Mouse (Mus musculus): ENCODE measurements at regions not wholly inside any gene's neighbourhood (a gene's known extent, or its start where the extent isn't known, plus 50 kb on each side); places are given as distances from the start of the nearest gene placed in this dataset.
"Not testable (repeated sequence)": the region's sequence is repeated elsewhere in the genome, so short reads cannot be mapped to it uniquely, and the experiment has no call there.

- 52% methylated on average over 1 of the region's 1 CpGs for WGBS
- H3K36me3 ChIP-seq (ENCODE audit: control insufficient read depth, insufficient read depth, low read length); H3K27me3 ChIP-seq (replicated peaks; ENCODE audit: control insufficient read depth, insufficient read depth, low read length); H3K4me1 ChIP-seq (ENCODE audit: control insufficient read depth, insufficient read depth, low read depth, low read length); H3K4me2 ChIP-seq (ENCODE audit: low read length); H3K9ac ChIP-seq (ENCODE audit: low read depth, low read length); ATAC-seq; H3K27ac ChIP-seq (ENCODE audit: low read depth, low read length); H3K4me3 ChIP-seq (ENCODE audit: low read length): not testable (repeated sequence)
- H3K9me3 ChIP-seq (ENCODE audit: control insufficient read depth, low read length) = peaks cover 10% of the 10 kb centered on the region
Observed at GRCm38 (mm10) chr12:114544931-114545330, 1001.2 kb downstream of the Adam6a start.

GRCm38 (mm10) chr12:114562440-114562839, 1018.7 kb downstream of the Adam6a start:
- WGBS = 65% methylated on average over 1 of the region's 1 CpGs
- no peak overlapping the region for H3K27ac ChIP-seq (ENCODE audit: low read depth, low read length)
- H3K4me3 ChIP-seq (ENCODE audit: low read length) = no peak overlapping the region
- no peaks in the 10 kb centered on the region for H3K27me3 ChIP-seq (replicated peaks; ENCODE audit: control insufficient read depth, insufficient read depth, low read length)
- ATAC-seq = no peak
- H3K4me1 ChIP-seq (ENCODE audit: control insufficient read depth, insufficient read depth, low read depth, low read length) = no peaks in the 10 kb centered on the region
- no peak overlapping the region for H3K4me2 ChIP-seq (ENCODE audit: low read length)
- no peak overlapping the region for H3K9ac ChIP-seq (ENCODE audit: low read depth, low read length)
- H3K36me3 ChIP-seq (ENCODE audit: control insufficient read depth, insufficient read depth, low read length) = no peaks in the 10 kb centered on the region
- peaks cover 22% of the 10 kb centered on the region for H3K9me3 ChIP-seq (ENCODE audit: control insufficient read depth, low read length)

DNA sequence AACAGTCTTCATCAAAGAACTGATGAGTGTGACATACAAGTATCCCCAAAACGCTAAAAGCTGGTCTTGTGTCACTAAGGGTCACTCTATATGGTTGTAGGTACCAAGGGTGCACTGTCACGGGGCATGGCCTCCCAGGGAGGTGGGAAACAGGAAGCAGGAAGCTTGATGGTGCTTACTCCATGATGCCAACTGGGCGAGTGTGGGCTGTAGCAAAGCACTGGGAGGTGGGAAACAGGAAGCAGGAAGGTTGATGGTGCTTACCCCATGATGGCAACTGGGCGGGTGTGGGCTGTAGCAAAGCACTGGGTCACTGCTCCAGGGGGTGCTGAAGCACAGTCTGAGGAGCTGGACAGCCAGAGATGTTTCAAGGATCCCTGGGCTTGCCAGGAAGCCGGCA, 1019.3 kb downstream of the Adam6a start:
- Histone ChIP-seq H3K4me2 (ENCODE audit: low read length) (no peak overlapping the region), H3K36me3 (ENCODE audit: control insufficient read depth, insufficient read depth, low read length) (no peaks in the 10 kb centered on the region), H3K9me3 (ENCODE audit: control insufficient read depth, low read length) (peaks cover 22% of the 10 kb centered on the region), H3K9ac (ENCODE audit: low read depth, low read length) (no peak overlapping the region), H3K27ac (ENCODE audit: low read depth, low read length) (no peak overlapping the region), H3K4me1 (ENCODE audit: control insufficient read depth, insufficient read depth, low read depth, low read length) (no peaks in the 10 kb centered on the region), H3K4me3 (ENCODE audit: low read length) (no peak overlapping the region), H3K27me3 (replicated peaks; ENCODE audit: control insufficient read depth, insufficient read depth, low read length) (no peaks in the 10 kb centered on the region)
- 65% methylated on average over 5 of the region's 5 CpGs for WGBS
- ATAC-seq = no peak

DNA sequence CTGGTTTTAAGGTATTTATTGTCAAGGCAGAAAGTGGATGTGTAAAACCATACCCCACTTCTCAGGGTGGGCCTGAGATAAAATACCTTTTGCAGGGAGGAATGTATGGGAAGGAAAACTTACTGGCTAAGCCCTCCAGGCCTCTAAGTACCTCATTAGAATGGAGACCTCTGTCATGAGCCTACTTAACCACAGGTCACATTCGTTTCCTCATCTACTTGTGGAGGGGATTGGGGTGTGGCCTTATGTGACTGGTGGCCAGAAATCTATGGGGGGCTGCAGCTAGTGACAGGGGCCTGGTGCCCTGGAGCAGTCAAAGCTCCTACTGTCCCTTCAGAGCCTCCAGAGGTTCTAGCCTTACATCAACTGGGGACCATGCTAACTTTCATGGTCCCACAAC, 1020.0 kb downstream of the Adam6a start:
- H3K4me2 ChIP-seq (ENCODE audit: low read length) = no peak overlapping the region
- H3K9ac ChIP-seq (ENCODE audit: low read depth, low read length) = no peak overlapping the region
- H3K4me3 ChIP-seq (ENCODE audit: low read length) = no peak overlapping the region
- no peak for ATAC-seq
- no peak overlapping the region for H3K27ac ChIP-seq (ENCODE audit: low read depth, low read length)
- peaks cover 22% of the 10 kb centered on the region for H3K9me3 ChIP-seq (ENCODE audit: control insufficient read depth, low read length)
- no peaks in the 10 kb centered on the region for H3K36me3 ChIP-seq (ENCODE audit: control insufficient read depth, insufficient read depth, low read length)
- H3K27me3 ChIP-seq (replicated peaks; ENCODE audit: control insufficient read depth, insufficient read depth, low read length) = no peaks in the 10 kb centered on the region
- 40% methylated on average over 1 of the region's 1 CpGs for WGBS
- no peaks in the 10 kb centered on the region for H3K4me1 ChIP-seq (ENCODE audit: control insufficient read depth, insufficient read depth, low read depth, low read length)

- Histone ChIP-seq H3K4me1 (ENCODE audit: control insufficient read depth, insufficient read depth, low read depth, low read length) (no peaks in the 10 kb centered on the region), H3K27ac (ENCODE audit: low read depth, low read length) (no peak overlapping the region), H3K27me3 (replicated peaks; ENCODE audit: control insufficient read depth, insufficient read depth, low read length) (no peaks in the 10 kb centered on the region), H3K36me3 (ENCODE audit: control insufficient read depth, insufficient read depth, low read length) (no peaks in the 10 kb centered on the region), H3K9ac (ENCODE audit: low read depth, low read length) (no peak overlapping the region), H3K4me2 (ENCODE audit: low read length) (no peak overlapping the region), H3K9me3 (ENCODE audit: control insufficient read depth, low read length) (peaks cover 20% of the 10 kb centered on the region), H3K4me3 (ENCODE audit: low read length) (no peak overlapping the region)
- 79% methylated on average over 2 of the region's 2 CpGs for WGBS
- ATAC-seq = no peak
Observed at GRCm38 (mm10) chr12:114564329-114564728, 1020.6 kb downstream of the Adam6a start.

DNA sequence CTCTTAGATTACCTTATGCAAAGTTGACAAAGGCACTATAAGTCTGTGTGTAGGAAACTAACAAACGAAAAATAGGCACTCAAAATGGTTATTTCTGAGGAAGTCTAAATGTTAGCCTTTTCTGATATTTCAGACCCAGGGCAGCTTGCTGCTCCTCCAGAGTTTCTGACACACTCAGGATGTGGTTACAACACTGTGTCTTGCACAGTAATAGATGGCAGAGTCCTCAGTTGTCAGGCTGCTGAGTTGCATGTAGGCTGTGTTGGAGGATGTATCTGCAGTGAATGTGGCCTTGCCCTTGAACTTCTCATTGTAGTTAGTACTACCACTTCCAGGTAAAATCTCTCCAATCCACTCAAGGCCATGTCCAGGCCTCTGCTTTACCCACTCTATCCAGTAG, 1039.7 kb downstream of the Adam6a start:
- Histone ChIP-seq H3K27ac (ENCODE audit: low read depth, low read length) (no peak overlapping the region), H3K36me3 (ENCODE audit: control insufficient read depth, insufficient read depth, low read length) (no peaks in the 10 kb centered on the region), H3K9me3 (ENCODE audit: control insufficient read depth, low read length) (peaks cover 23% of the 10 kb centered on the region), H3K4me1 (ENCODE audit: control insufficient read depth, insufficient read depth, low read depth, low read length) (no peaks in the 10 kb centered on the region), H3K27me3 (replicated peaks; ENCODE audit: control insufficient read depth, insufficient read depth, low read length) (no peaks in the 10 kb centered on the region), H3K4me3 (ENCODE audit: low read length) (no peak overlapping the region), H3K4me2 (ENCODE audit: low read length) (no peak overlapping the region), H3K9ac (ENCODE audit: low read depth, low read length) (no peak overlapping the region)
- no peak for ATAC-seq
- 69% methylated on average over 1 of the region's 1 CpGs for WGBS

DNA sequence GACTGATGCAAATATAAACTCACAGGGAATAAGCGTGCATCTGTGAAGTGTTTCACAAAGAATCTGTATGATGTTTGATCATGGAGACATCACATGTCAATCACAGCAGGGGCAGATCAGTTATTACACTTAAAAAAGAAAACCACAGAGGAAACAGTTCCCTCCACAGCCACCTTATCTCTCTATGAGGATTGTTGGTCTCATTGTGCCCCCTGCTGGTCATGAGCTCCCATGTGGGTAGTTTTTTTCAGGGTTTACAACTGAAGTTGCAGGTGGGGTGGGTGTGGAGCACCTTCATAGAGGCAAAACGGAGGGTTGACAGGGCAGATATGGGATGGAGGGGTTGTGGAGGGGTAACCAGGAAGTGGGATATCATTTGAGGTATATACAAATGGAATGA, 1043.5 kb downstream of the Adam6a start:
- Histone ChIP-seq H3K9ac (ENCODE audit: low read depth, low read length) (no peak overlapping the region), H3K27me3 (replicated peaks; ENCODE audit: control insufficient read depth, insufficient read depth, low read length) (no peaks in the 10 kb centered on the region), H3K4me3 (ENCODE audit: low read length) (no peak overlapping the region), H3K9me3 (ENCODE audit: control insufficient read depth, low read length) (peaks cover 16% of the 10 kb centered on the region), H3K4me2 (ENCODE audit: low read length) (no peak overlapping the region), H3K4me1 (ENCODE audit: control insufficient read depth, insufficient read depth, low read depth, low read length) (no peaks in the 10 kb centered on the region), H3K36me3 (ENCODE audit: control insufficient read depth, insufficient read depth, low read length) (no peaks in the 10 kb centered on the region), H3K27ac (ENCODE audit: low read depth, low read length) (no peak overlapping the region)
- WGBS = 60% methylated on average over 2 of the region's 2 CpGs
- ATAC-seq = no peak

GRCm38 (mm10) chr12:114597672-114598071, 1054.0 kb downstream of the Adam6a start:
- Histone ChIP-seq H3K27ac (ENCODE audit: low read depth, low read length) (no peak overlapping the region), H3K4me1 (ENCODE audit: control insufficient read depth, insufficient read depth, low read depth, low read length) (no peaks in the 10 kb centered on the region), H3K4me3 (ENCODE audit: low read length) (no peak overlapping the region), H3K4me2 (ENCODE audit: low read length) (no peak overlapping the region), H3K36me3 (ENCODE audit: control insufficient read depth, insufficient read depth, low read length) (no peaks in the 10 kb centered on the region), H3K27me3 (replicated peaks; ENCODE audit: control insufficient read depth, insufficient read depth, low read length) (no peaks in the 10 kb centered on the region), H3K9ac (ENCODE audit: low read depth, low read length) (no peak overlapping the region), H3K9me3 (ENCODE audit: control insufficient read depth, low read length) (peaks cover 15% of the 10 kb centered on the region)
- 92% methylated on average over 1 of the region's 1 CpGs for WGBS
- ATAC-seq = no peak

- no peak overlapping the region for H3K4me3 ChIP-seq (ENCODE audit: low read length)
- peaks cover 10% of the 10 kb centered on the region for H3K9me3 ChIP-seq (ENCODE audit: control insufficient read depth, low read length)
- no peak overlapping the region for H3K9ac ChIP-seq (ENCODE audit: low read depth, low read length)
- H3K27ac ChIP-seq (ENCODE audit: low read depth, low read length) = no peak overlapping the region
- H3K27me3 ChIP-seq (replicated peaks; ENCODE audit: control insufficient read depth, insufficient read depth, low read length) = no peaks in the 10 kb centered on the region
- H3K4me1 ChIP-seq (ENCODE audit: control insufficient read depth, insufficient read depth, low read depth, low read length) = no peaks in the 10 kb centered on the region
- ATAC-seq = no peak
- H3K36me3 ChIP-seq (ENCODE audit: control insufficient read depth, insufficient read depth, low read length) = no peaks in the 10 kb centered on the region
- H3K4me2 ChIP-seq (ENCODE audit: low read length) = no peak overlapping the region
Observed at GRCm38 (mm10) chr12:114609171-114609570, 1065.5 kb downstream of the Adam6a start.

DNA sequence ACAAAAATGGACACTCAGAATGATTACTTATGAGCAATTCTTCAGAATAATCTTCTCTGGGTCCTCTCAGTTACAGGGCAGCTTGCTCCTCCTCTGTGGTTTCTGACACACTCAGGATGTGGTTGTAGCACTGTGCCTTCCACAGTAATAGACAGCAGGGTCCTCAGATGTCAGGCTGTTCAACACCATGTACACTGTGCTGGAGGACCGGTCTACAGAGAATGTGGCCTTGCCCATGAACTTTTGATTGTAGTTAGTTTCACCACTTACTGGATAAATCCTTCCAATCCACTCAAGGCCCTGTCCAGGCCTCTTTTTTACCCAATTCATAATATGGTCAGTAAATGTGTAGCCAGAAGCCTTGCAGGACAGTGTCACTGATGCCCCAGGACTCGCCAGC, 1068.4 kb downstream of the Adam6a start:
- Histone ChIP-seq H3K36me3 (ENCODE audit: control insufficient read depth, insufficient read depth, low read length) (no peaks in the 10 kb centered on the region), H3K27ac (ENCODE audit: low read depth, low read length) (no peak overlapping the region), H3K9me3 (ENCODE audit: control insufficient read depth, low read length) (peaks cover 12% of the 10 kb centered on the region), H3K4me2 (ENCODE audit: low read length) (no peak overlapping the region), H3K4me3 (ENCODE audit: low read length) (no peak overlapping the region), H3K27me3 (replicated peaks; ENCODE audit: control insufficient read depth, insufficient read depth, low read length) (no peaks in the 10 kb centered on the region), H3K4me1 (ENCODE audit: control insufficient read depth, insufficient read depth, low read depth, low read length) (no peaks in the 10 kb centered on the region), H3K9ac (ENCODE audit: low read depth, low read length) (no peak overlapping the region)
- no peak for ATAC-seq
- WGBS = 76% methylated on average over 2 of the region's 2 CpGs

All from hindbrain, embryonic 16.5 days (tissue).